Mouse (Mus musculus): ENCODE data around the gene Alkbh2.

The Alkbh2 gene

DNA sequence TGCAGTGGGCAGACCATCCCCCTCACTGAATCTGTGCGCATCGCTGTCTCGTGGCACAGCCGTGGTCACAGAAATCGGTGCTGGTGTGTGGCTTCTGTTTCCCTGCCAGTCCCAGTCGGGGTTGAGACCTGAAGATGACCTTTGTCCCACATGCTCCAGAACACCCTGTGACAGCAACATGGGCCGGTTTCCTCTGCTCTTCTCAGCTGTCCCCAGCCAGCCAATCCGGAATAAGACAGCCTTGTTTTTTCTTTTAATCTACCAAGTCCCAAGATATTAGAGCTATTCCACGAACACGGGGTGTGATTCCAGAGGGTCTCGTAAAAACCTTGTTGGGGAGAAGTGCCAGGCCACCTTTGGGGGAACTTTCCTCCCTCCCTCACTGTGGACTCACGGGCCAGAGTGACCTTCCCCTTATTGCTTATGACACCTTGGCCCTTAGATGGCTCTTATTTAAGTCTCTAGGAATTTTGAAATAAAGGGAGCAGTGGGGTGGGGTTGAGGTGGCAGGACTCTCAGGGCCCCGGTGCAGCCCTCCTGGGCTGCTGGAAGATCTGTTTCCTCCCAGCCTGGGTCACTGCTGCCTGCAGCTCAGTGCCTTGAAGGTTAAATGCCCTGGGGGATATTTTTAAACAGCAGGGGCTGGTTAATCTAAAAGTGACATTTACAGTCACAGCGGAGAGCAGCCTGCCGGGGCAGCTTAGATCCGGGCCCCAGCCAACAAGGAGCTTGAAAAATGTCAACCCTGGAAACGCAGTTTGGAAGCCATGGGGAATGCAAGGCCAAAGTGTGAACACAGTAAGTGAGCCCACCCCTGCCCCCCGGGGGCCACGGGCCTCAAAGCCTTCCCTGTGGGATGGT, 18.2 kb upstream of the Alkbh2 start, which contains the start of gene Acacb:
Acacb (plus strand) TSS at position 508 of the 861 bp plus-strand sequence.
- no peak for DNase-seq (ENCODE audit: extremely low spot score)

DNA sequence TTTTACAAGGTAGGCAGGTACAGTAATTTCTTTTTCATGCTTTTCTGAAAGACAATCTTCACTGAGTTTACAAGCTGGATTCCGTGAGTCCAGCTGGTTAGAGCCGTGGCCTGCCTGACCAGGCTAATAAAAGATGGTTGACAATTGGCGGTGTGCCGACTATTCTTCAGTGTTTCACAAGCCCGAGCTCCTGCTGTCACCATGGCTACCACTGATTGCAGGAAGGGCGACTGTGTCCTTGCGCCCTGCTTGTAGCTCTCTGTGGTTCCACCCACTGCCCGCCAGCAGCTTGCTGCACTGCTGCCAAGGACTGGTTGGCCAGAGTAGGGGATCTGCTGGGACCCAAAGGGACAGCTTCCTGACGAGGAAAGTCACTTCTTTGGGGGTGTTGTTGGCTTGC, 11.2 kb upstream of the Alkbh2 start:
- no peak for DNase-seq (ENCODE audit: extremely low spot score)

DNA sequence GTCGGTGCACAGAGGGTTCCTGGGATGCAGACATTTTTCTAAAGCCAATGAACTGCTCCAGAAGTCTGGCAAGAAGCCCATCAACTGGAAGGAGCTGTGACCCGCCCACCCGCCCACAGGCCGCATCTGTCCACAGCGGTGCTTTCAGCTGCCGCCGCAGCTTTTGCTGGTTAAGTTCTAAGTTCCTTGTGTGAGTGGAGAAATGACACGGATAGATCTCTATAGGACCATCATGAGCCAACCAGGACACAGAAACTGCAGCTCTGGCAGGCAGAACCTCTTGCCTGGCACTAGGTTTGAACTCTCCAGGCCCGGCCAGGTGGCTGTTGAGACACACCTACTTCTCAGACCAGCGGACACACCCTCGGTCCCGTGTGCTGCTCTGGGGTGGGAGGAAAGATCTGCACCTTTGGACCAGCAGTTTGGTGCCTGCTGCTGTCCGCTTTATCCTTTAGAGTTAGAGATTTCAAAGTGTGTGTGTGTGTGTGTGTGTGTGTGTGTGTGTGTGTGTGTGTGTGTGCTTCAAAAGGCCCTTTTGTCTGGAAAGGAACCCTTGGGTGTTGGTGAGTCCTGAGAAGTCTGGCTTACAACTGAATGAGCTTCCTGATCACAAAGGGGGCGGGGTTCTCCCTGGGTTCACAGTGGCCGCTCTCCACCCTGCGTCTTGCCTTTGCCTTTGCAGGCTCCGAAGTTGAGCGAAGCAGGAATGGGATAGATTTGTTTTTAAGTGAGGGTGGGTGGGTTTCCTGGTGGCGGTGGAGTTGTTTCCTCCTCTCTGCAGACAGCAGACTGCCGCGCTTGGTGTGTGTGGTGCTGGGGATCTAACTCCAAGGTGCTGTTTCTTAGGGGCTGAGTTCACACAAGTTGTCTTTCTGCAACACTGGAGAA, 10.5 kb upstream of the Alkbh2 start:
- DNase-seq (ENCODE audit: extremely low spot score), result no peak

DNA sequence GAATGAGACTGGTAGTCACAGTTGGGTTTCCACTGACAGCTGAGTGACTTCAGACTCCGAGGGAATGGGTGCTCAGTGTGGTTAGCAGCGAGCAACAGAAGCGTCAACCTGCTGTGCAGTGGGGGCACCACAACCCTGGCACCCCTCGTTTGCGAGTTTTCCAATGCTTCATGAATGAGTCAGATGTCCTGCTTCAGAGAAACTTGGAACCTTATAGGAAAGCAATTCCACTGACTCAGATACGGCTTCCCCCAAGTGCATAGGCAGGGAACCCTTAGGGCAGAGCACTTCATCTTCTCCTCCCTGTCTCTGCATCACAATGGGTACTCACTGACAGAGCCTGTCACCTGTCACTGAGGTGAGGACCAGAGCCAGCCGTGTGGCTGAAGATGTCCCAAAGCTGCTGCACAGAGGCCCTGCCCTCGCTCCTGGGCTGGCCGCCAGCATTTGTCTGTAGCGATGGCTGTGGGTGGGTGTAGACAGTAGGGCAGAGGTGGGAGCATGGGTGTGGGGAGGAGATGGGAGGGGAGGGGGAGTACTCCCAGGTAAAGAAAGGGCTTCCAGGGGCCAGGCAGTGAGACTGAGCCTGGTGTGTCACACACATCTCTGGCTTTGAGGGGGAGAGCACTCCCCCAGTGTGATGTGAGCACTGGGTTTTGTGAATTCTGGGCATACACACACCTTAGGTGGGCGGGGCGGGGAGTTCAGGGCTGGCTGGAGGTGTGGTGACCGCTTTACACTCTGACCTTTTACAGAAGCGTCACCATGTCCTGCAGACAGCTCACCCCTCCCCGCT, 9.7 kb upstream of the Alkbh2 start:
- DNase-seq (ENCODE audit: extremely low spot score), result no peak

DNA sequence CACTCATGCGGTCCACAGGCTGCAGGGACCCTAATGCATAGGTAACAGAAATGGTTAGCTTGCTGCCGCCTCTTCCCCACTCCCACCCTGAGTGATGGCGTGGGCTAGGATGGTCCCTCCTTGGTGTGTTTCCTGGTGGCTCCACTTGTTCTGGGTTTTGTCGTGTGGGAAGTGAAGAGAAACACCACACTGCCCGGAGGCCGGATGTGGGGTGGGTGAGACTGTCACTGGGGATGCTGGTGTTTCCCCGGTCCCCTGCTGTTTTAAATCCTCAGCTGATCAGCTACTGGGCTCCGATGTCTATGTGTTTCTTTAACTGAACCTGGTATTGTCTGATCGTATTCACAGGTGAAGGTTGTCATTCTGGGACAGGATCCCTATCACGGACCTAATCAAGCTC, 7.5 kb upstream of the Alkbh2 start:
- no peak for DNase-seq (ENCODE audit: extremely low spot score)

DNA sequence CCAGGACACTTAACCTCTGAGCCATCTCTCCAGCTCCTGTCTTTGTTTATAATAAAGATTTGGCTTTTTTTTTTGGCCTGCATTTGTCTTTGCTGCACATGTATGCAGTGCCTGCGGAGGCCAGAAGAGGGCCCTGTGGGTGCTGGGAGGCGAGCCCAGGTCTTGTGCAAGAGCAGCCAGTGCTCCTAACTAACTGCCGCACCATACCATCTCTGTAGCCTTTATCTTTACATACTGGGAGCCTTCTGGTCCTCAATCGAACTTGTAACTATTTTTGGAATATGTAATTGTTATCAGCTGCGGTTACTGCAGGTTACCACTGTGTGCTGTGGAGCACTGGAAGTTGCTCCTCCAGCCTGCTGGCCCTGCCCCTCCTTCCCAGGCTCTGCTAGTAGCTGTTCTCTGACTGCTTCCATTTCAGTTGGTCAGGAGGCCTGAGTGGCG, 6.1 kb upstream of the Alkbh2 start:
- DNase-seq (ENCODE audit: extremely low spot score), result peak; percentile 29

DNA sequence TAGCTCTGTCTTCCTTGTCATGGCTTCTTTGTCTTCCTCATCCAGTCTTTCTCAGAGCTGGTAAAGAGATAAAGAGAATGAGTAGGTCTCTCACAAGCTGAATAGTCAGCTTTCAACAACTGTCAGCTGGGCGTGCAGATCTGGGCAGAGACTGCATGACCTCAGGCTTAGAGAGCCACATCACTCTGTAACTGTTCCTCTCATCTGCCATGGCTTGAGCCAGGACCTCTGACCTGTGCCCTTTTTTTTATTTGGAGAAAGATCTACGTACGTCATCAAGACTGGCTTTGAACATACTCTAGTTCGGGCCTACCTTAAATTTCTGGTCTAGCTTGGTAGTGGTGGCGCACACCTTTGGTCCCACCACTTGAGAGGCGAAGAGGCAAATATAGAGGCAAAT, 4.8 kb upstream of the Alkbh2 start:
- no peak for DNase-seq (ENCODE audit: extremely low spot score)

DNA sequence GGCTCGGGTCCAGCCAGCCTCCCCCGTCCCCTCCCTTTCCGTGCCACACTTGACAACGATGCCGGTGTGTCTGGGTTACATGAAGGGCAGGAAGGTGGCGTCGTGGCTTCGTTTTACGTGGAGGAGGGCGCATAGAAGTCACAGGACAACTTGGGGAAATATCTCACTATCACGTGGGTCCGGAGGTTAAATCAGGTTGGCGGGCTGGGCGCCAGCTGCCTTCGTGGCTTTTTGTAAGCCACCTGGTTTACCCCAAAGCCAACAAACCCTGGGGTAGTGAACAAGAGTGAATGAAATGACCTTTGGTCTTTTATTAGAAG, 3.5 kb upstream of the Alkbh2 start:
- DNase-seq (ENCODE audit: extremely low spot score), result peak; percentile 50

DNA sequence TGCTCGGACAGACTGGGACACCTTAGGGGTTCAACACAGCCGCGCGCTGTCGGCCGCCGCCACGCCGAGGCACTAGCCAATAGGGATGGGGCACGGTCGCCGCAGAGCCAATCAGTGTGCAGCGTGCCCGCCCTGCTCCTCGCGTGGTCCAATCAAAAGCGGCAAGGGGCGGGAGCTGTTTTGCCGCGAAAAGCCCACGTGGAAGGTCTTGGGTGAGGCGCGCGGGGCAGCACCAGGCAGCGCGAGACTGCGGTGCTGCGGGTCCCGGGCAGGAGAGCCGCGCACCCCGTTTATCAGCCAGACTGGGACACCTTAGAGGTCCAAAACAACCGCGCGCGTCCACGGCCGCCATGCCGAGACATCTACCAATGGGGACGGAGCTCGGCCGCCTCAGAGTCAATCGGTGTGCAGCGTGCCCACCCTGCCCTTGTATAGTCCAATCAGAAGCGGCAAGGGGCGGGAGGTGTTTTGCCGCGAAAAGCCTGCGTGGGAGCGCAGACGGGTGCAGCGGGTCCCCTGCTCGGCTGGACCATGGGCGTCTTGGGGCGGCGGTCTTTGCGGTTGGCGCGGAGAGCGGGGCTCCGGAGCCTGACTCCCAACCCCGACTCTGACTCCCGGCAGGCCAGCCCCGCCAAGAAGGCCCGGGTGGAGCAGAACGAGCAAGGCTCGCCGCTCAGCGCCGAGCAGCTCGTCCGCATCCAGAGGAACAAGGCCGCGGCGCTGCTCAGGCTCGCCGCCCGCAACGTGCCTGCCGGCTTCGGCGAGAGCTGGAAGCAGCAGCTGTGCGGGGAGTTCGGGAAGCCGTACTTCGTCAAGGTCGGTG, 2.9 kb upstream of the Alkbh2 start:
- peak; percentile 94 for DNase-seq (ENCODE audit: extremely low spot score)

DNA sequence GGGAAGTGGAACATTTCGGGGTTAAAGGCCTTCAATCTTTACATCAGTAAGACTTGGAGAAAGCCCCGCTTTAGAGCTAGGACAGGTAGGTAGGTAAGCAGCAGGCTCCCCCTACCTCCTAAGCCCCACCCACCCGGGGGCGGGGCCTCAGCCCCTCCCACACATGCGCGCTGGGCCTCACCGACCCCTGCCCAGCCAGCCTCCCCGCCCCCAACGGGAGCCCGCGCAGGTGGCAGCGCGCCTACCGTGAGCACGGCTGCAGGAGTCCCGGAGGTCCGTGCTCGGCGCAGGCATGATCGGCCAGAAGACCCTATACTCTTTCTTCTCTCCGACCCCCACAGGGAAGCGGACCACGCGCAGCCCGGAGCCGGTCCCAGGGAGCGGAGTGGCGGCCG, 2.2 kb upstream of the Alkbh2 start, which contains the start of gene Ung:
Ung (plus strand) TSS at position 176 of the 395 bp plus-strand sequence.
- peak; percentile 86 for DNase-seq (ENCODE audit: extremely low spot score)

DNA sequence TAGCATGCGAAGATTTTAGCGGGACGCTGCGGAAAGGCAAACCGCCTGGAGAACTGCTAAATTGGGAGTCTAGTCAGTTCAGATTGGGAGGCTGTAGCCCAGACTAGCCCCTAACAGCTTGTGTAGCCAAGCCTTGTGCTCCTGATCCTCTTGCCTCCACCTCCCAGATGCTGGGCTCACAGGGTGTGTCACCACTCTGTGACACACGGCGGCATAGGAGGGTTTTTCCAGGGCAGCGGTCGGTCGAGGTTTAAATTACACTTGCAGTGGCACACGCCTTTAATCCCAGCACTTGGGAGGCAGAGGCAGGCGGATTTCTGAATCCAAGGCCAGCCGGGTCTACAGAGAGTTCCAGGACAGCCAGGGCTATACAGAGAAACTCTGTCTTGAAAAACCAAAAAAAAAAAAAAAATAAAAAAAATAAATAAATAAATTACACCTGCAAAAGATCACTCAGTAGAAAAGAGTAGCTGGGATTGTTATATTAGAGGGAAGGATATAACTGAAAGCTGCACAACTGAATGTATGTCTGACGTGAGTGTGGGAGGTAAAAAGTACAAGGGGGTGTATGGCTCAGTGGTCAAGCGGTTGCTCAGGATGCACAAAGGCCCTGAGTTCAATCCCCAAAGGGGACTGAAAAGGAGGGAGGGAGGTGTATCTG, 1.7 kb upstream of the Alkbh2 start:
- DNase-seq (ENCODE audit: extremely low spot score), result no peak

DNA sequence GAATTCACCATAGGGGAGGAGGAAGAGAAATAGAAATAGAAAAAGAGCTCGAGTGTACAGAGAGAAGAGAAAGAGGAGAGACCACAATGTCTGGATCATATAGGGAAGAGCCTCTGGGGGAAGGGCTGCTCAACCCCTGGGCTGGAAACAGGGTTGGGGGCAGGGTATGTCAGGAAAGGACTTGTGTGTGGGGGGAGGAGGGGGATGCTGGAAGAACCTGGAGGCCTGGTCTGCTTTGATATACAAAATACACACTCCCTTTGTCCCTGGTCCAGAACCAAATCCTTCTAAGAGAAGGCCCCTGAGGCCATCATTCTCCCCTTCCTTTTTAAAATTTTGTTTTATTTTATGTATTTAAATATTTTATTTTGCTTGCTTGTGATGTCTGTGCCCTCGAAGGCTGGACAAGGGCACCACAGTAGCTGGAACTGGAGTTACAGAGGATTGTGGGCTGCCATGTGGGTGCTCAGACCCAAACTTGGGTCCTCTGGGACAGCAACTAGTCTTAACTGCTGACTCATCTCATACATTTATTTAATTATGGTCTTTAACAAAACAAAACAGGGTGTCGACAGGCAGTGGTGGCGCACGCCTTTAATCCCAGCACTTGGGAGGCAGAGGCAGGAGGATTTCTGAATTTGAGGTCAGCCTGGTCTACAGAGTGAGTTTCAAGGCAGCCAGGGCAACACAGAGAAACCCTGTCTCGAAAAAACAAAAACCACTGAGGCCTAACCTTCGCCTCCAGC, 1.3 kb downstream of the Alkbh2 start:
- DNase-seq (ENCODE audit: extremely low spot score), result no peak

DNA sequence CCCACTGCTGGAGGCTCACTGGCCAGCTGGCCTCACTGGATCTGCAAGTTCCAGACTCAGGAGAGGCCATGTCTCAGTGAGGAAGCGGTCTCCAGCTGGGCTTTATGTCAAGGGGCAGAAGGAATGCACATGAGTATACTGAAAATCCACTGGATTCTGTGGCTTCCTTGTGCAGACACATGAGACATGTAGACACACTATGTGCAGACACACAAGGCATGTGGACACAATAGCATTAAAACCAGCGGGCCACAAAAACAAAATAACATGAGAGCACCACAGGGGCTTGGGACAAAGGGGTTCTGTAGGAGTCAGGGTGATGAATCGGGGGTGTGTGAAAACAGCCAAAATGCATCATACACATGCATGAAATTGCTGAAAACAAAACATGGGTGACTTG, 2.0 kb downstream of the Alkbh2 start:
- no peak for DNase-seq (ENCODE audit: extremely low spot score)

DNA sequence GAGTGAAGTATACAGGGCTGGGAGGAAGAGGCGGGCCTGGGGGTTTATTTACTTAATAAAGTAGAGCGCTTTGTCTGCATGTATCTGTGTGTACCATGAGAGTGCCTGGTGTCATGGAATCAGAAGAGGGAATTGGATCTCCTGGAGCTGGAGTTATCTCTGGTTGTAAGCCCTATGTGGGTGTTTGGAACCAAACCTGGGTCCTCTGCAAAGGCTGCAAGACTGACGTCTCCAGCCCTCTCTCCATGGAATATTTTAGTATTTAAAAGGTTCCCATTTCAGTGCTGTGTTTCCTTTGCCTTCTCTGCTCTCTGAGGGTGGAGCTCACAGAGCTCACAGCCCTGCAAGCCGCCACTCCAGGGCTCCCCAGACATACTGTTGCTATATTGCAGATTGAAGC, 8.2 kb downstream of the Alkbh2 start:
- no peak for DNase-seq (ENCODE audit: extremely low spot score)

DNA sequence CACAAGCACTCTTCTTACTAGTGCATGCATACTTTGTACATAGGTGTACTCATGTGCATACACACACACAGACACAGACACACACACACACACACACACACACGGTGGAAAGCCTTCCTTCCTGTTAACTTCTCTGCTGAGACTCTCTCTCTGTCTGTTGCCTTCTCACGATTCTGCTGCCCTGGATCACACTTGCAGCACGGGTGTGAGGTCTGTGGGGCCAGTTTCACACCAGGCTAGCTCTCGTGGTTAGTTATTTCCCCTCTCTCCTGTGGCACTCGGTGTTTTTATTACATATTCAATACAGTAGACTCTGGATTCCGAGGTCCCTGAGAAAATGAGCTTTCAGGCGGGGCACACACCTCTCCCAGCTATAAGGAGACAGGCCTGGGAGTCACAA, 11.4 kb downstream of the Alkbh2 start:
- DNase-seq (ENCODE audit: extremely low spot score), result no peak

DNA sequence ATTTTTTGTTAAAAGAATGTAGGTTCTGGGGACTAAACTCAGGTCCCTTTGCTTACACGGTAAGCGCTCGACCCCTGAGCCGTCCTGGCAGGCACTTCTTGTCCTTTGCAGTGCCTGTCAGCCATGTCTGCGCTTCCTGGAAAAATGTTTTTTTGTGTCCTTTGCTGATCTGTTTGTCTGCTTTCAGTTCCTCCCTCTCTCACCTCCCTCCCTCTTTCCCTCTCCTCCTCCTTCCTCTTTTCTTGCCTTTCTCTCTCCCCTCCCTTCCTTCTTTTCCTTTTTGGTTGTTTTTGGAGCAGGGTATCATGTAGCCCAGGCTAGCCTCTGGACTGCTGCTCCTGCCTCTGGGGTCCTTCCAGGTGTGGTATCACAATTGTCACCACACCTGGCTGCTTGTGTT, 13.0 kb downstream of the Alkbh2 start:
- no peak for DNase-seq (ENCODE audit: extremely low spot score)

DNA sequence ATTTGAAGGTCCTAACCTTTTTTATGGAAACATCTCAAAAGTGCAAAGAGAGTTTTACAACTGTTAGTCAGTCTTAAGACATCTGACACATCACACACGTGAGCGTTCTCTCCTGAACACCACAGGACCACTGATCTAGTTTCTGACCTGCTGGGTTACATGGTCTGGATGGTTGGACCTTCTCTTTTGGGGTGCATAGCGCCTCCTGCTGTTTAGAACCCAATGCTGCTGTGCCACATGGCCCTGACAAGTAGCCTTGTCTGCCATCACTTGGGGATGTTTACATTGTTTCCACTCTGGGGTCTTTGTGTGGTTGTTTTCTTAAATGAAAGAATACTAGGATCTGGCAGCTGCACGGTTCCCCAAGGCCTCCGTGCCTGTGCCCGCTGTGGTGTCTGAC, 14.7 kb downstream of the Alkbh2 start:
- DNase-seq (ENCODE audit: extremely low spot score), result no peak

DNA sequence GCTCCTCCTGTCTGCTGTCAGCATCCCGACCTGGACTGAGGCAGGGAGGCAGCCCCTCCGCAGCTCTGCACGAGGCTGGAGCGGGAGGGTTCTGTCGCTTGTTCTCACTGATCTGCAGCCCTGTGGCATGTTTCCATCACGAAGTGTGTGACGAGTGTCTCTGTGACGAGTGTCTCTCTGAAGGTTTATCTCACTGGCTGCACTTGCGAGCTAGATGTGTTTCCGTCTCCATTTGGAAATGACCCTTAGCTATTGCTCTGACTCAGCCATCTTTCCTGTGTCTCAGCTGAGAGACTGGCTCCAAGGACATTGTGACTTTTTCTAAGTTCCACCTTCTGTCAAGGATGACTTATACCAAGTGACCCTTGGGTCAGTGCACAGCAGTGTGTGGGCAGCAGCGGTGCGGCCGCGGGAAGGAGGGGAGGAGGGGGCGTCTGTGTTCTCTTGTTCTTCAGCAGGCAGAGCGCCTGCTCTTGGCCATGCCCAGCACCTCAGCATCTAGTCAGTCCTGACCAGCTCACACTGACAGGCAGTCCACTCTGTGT, 21.6 kb downstream of the Alkbh2 start:
- DNase-seq (ENCODE audit: extremely low spot score), result no peak

DNA sequence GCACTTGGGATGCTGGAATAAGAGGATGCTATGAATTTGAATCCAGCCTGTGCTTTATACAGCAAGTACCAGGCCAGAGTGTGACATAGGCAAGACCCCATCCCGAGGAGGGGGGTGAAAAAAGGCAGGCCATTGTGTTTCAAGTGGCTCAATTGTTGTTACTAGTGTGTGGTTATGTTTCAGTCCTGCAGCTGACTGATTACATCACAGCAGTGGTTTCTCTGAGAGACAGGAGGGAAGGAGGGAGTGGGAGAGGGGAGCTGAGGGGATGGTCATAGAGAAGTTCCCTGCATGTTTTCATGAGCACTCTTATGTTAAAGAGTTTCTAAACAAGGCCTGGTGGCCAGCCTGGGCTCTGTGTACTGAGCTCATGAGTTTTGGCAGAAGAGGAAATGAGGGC, 25.2 kb downstream of the Alkbh2 start:
- no peak for DNase-seq (ENCODE audit: extremely low spot score)

DNA sequence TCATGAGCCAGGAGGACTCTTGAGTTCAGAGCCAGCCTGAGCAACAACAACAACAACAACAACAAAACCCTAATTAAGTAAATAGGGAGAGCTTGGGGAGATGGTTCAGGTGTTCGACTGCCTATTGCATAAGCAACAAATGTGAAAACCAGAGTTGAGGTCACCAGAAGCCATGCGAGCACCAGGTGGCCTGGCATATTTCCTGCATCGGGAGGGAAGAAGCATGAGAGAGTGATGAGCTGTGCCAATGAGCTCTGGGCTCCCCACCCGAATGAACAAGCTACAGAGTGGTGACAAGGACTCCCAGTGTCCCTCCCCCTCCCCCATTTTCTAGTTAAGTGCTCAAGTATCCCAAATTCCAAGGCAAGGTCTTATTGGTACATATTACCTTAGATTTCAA, 26.1 kb downstream of the Alkbh2 start:
- no peak for DNase-seq (ENCODE audit: extremely low spot score)

All from embryo, embryonic 9.5 days (tissue).